Mouse (Mus musculus): Measurements from ENCODE around the gene Tmem131.

The Tmem131 gene

GRCm38 (mm10) chr1:36943653-36944052 lies at the start of gene Tmem131:
Gene Tmem131, minus strand, starts transcription at chr1:36943666.
- peak; percentile 91 for DNase-seq (ENCODE audit: low read depth, low spot score)

GRCm38 (mm10) chr1:36988561-36988960 lies 45.1 kb upstream of the Tmem131 start:
- DNase-seq (ENCODE audit: low read depth, low spot score), result peak; percentile 83

GRCm38 (mm10) chr1:36988161-36988560 lies 44.7 kb upstream of the Tmem131 start:
- peak; percentile 66 for DNase-seq (ENCODE audit: low read depth, low spot score)

- DNase-seq (ENCODE audit: low read depth, low spot score), result peak; percentile 89
Observed at GRCm38 (mm10) chr1:36987172-36988148, 44.0 kb upstream of the Tmem131 start.

- DNase-seq (ENCODE audit: low read depth, low spot score), result peak; percentile 91
Observed at GRCm38 (mm10) chr1:36986396-36987160, 43.1 kb upstream of the Tmem131 start.

GRCm38 (mm10) chr1:36985896-36986295 lies 42.4 kb upstream of the Tmem131 start:
- DNase-seq (ENCODE audit: low read depth, low spot score), result peak; percentile 100

- DNase-seq (ENCODE audit: low read depth, low spot score), result peak; percentile 75
Observed at GRCm38 (mm10) chr1:36984406-36984805, 40.9 kb upstream of the Tmem131 start.

GRCm38 (mm10) chr1:36983754-36984153 lies 40.3 kb upstream of the Tmem131 start:
- DNase-seq (ENCODE audit: low read depth, low spot score), result peak; percentile 99

- peak; percentile 100 for DNase-seq (ENCODE audit: low read depth, low spot score)
Observed at GRCm38 (mm10) chr1:36982191-36982961, 38.9 kb upstream of the Tmem131 start.

- DNase-seq (ENCODE audit: low read depth, low spot score), result no peak
Observed at GRCm38 (mm10) chr1:36976770-36977169, 33.3 kb upstream of the Tmem131 start.

GRCm38 (mm10) chr1:36970918-36971617 lies 27.6 kb upstream of the Tmem131 start:
- no peak for DNase-seq (ENCODE audit: low read depth, low spot score)

GRCm38 (mm10) chr1:36965831-36966230 lies 22.4 kb upstream of the Tmem131 start:
- no peak for DNase-seq (ENCODE audit: low read depth, low spot score)

- peak; percentile 77 for DNase-seq (ENCODE audit: low read depth, low spot score)
Observed at GRCm38 (mm10) chr1:36962379-36963176, 19.1 kb upstream of the Tmem131 start.

GRCm38 (mm10) chr1:36960509-36961222 lies 17.2 kb upstream of the Tmem131 start:
- DNase-seq (ENCODE audit: low read depth, low spot score), result no peak

GRCm38 (mm10) chr1:36949591-36950184 lies 6.2 kb upstream of the Tmem131 start:
- no peak for DNase-seq (ENCODE audit: low read depth, low spot score)

GRCm38 (mm10) chr1:36947448-36947847 lies 4.0 kb upstream of the Tmem131 start:
- DNase-seq (ENCODE audit: low read depth, low spot score), result no peak

- no peak for DNase-seq (ENCODE audit: low read depth, low spot score)
Observed at GRCm38 (mm10) chr1:36940381-36940762, 3.1 kb downstream of the Tmem131 start.

GRCm38 (mm10) chr1:36939506-36940380 lies 3.7 kb downstream of the Tmem131 start:
- DNase-seq (ENCODE audit: low read depth, low spot score), result peak; percentile 95

Data from ES-CJ7 (cell line).